Mouse (Mus musculus): ENCODE data around the gene Rab11fip4.

Gene Rab11fip4

DNA sequence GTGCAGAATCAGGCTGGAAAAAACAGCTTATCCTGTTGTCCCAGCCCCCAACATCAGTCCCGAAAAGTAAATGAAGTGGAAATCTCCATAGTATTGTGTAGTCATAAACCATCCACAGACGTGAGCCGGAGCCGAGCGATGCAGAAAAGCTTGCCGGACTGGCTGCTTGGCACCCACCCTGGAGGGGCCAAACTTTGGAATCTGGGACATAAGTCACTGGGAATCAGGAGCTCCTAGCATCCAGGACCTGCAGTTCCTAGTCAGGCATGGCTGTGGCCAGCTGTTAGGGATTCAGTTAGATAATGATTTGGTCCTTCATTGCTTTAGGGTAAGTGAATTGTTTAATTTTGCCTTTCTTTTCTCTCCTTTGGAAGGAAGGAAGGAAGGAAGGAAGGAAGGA lies 122.2 kb downstream of the Rab11fip4 start:
- no peak for DNase-seq (ENCODE audit: low spot score)

DNA sequence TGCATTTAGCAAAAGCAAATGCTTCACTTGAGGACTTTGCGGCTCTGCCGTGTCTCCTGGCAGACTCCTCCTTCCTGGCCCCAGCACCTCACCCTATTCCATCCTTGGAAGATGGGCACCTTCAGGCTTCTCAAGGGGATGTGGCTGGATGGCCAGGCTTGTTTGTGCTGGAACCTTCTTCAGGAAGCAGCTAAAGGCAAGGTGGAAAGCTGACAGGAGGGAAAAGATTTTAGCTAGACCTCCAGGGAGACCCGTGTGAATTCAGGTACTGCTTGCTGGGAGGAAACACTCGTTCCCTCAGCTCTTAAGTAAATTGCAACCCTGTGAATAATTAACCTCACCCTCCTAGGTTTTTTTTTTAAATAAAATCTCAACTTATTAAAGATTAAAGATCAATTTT lies 122.7 kb downstream of the Rab11fip4 start:
- no peak for DNase-seq (ENCODE audit: low spot score)

DNA sequence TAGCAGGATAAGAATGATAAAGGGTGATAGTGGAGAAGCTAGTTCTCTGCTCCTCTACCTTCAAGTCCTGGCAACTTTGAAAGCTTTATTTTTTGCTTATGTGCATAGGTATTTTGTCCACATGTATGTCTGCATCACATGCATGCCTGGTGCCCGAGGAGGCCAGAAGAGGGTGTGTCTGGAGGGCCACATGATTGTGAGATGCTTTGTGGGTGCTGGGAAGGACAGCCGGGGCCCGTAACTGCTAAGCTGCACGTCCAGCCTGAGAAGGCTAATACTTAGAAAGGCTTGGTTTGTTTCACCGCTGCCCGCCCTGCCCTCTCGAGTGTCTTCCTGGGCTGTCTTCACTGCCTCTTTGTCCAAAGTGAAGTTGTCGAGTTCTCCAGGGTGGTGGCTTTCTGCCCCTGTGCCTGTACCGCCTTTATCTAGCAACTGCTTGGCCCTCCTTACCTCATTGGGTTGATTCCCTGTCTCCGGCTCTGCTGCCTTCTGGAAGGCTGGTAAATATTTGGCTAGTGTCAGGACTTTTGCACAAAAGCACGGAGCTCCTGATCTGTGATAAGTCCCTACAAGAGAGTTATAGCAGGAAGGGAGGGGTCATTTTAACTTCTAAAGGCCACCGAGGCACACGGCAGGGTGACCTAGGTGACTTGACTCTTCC lies 123.2 kb downstream of the Rab11fip4 start:
- DNase-seq (ENCODE audit: low spot score) = no peak

DNA sequence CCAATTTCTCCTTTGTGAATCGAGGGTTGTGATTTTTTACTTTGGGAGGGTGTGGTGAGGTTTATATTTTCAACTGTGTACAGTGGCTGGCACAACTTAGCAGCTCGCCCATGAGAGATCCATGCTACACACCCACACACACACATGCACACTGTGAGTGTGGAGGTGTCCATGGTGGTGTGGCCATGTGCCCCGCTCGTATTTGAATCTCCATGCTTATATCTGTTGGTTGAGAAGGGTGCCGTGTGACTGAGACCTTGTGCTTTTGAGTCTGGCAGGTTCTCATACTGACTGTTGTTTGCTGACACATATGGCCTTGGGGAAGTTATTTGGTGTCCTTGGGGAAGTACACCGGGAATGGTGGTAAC lies 123.7 kb downstream of the Rab11fip4 start:
- DNase-seq (ENCODE audit: low spot score) = no peak

DNA sequence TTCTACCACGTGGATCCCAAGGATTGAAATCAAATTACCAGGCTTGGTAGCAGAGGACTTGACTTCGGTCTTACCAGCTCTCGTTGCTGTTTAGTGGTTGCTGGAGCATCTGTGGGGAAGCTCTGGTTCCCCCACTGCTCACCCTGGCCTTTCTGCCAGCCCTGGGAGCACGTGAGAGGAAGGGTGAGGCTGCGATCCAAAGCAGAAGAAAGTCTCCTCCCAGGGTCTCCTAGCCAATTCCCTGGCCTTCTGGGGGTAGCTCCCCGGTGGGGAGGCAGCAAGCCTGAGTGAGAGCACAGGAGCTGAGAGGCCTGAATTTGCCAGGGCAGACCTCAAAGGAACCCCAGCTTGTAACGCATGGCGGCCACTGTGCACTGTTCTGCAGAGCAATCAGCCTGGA lies 124.3 kb downstream of the Rab11fip4 start:
- no peak for DNase-seq (ENCODE audit: low spot score)

DNA sequence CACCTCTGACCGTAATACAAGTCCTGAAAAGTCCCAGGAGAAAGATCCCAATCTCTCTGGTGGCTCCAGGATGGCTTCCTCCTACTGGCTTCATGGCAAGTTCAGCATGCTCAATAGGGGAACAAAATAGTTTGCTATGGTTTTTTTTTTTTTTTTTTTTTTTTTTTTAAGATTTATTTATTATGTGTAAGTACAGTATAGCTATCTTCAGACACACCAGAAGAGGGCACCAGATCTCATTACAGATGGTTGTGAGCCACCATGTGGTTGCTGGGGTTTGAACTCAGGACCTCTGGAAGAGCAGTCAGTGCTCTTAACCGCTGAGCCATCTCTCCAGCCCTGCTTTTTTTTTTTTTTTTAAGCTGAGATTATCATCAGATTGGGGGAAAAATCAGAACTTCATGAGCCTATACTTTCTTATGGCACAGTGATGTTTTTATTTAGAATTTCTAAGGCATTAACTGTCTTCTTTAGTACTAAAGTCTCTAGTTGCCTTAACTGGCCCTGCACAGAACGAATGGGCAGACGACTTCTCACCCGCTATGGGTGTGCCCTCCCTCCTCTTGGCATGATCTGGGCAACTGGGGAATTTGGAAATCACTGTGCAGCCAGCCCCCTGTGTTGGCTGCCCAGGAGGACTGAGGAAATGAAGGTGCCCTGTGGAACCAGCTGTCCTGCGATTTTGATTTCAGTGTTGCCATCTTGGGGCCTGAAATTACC lies 124.9 kb downstream of the Rab11fip4 start:
- no peak for DNase-seq (ENCODE audit: low spot score)

DNA sequence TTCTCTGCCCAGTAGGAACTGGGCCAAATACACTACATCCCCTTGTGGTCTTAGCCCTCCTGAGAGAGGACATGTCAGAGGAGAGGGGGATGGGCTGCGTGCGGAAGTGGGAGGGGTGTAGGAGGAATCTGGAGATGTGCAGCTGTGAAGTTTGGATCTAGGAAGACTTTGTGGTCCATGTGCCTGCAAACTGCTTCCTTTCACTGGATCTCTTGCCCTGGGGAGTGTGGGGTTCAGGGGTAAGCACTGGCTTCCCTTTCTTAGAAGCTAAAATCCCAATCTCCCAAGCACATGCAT lies 125.4 kb downstream of the Rab11fip4 start:
- no peak for DNase-seq (ENCODE audit: low spot score)

DNA sequence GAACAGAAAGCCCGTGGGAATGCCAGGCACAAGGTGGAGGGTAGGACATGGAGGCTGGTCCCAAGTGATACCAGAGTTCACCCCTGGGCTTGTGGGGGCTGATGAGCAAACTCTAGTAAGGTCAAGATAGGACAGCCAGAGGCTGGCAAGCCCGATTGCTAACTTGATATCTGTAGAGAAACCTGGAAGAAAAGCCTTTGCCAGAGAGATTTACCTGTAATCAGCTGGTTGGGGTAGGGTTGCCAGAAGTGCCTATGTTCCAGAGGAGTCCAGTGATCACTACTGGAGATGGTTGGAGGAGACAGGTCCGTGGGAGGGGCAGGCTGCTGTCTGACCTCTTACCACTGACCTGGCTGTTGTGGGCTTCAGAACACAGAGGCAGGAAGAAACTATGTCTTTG lies 126.3 kb downstream of the Rab11fip4 start:
- DNase-seq (ENCODE audit: low spot score) = no peak

DNA sequence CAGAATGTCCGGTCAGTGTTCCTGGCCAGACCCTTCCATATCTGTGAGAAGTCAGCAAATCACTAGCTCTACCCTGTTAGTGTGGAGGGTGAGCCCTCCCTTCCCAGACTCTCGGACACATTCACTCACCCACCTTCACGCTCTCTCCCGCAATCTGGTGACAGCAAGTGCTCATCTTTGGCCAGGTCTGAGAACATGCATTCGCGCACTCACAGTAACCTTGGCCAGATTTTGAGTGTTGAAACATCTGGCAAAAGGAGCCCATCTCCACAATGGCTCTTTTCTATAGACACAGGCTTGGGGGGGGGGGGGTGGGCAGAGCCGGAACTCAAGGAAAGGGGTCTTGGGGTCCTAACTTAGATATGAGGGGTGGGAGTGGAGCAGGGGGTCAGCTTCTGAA lies 126.8 kb downstream of the Rab11fip4 start:
- DNase-seq (ENCODE audit: low spot score) = no peak

DNA sequence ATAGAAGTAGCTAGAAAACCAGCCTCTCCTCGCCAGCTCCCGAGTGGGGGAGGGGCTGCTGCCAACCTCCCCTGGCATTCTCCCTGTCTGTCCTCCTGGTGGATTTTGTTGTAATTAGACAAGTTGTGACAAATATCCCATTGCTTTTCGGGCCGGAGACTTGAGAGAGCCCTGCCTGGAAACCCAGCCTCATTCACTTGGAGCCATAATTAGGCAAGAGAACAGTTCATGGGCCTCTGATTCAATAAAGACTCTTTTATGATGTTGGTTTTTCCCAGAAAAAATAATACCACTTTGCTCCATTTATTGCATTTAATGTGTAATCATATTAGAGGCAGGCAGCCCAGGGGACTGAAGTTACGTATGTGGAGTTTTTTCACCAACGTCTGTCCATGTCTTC lies 127.2 kb downstream of the Rab11fip4 start:
- DNase-seq (ENCODE audit: low spot score) = no peak

DNA sequence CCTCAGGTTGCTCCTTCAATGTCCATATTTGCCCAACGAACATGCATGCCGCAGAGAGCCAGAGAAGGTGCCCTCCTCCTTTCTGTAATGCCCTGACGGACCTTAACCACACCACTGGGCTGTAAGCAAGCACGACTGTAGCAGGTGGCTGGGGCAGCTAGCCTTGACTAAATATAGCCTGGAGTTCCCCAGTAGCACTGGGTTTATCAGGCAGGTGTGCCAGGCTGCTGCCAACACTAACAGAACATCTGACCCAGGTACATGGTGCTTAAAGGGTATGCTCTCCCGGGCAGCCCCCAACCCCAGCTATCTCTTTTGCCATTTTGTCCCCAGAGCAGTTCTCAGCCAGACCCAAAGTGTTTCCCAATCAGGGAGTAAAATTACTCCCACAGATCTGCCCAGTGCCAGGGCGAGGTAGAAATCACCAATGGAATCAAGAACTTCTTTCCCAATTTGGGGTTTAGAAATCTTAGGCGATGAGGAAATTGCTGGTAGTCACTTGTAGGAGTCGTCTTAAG lies 127.9 kb downstream of the Rab11fip4 start:
- no peak for DNase-seq (ENCODE audit: low spot score)

DNA sequence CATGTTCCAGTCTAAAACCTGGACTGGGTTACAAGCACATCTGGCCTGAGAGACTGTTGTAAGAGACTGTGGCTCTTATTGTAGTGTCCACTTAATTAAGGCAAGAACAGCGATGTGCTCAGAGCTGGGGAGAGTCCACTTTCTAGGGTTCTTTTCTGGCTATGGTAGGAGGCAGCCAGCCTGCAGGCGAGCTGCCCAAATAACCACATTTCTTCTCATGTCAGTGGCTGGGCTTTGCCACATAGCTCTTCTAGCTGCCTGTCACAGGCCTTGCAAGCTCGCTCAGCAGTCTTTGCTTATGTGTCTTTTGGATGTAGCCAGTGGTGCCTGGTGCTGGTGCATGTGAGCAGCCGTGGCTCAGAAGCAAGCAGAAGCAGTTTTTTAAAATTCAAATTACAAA lies 129.7 kb downstream of the Rab11fip4 start:
- DNase-seq (ENCODE audit: low spot score) = no peak

DNA sequence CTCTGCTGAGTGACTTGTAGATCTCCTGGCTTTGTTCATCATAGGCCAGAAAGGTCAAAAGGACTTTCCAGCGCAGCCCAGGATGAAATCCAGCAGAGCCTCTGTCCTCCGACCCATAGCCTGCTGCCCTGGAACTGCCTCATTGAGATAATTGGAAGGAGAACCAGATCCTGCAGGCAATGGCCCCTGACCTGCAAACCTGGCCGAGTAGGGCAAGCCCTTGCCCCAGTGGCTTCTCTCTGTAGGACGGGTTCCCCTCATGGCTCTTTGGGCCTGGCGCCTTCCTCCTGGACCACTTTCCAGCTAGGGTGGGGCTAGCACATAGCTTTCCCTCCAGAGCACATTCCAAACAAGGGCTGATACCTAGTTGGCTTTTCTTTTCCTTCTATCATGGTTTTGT lies 131.8 kb downstream of the Rab11fip4 start:
- no peak for DNase-seq (ENCODE audit: low spot score)

DNA sequence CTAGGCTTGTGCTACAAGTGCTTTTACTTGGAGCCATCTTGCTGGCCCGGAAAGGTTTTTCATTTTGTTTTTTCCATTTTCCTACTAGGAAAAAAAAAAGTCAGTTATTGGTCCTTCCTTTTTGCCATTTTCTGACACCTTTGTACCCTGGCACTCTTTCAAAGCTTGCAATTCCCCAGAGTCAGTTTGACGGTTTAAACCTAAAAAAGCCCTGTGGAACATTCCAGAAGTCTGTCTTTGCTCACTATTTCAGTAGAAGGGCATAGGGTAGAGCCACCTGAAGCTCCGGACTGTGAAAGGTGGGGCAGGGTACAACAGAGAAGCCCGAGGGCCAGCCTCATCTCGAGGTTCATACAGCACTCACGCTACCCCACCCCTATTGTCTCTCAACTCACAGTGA lies 134.0 kb downstream of the Rab11fip4 start:
- no peak for DNase-seq (ENCODE audit: low spot score)

DNA sequence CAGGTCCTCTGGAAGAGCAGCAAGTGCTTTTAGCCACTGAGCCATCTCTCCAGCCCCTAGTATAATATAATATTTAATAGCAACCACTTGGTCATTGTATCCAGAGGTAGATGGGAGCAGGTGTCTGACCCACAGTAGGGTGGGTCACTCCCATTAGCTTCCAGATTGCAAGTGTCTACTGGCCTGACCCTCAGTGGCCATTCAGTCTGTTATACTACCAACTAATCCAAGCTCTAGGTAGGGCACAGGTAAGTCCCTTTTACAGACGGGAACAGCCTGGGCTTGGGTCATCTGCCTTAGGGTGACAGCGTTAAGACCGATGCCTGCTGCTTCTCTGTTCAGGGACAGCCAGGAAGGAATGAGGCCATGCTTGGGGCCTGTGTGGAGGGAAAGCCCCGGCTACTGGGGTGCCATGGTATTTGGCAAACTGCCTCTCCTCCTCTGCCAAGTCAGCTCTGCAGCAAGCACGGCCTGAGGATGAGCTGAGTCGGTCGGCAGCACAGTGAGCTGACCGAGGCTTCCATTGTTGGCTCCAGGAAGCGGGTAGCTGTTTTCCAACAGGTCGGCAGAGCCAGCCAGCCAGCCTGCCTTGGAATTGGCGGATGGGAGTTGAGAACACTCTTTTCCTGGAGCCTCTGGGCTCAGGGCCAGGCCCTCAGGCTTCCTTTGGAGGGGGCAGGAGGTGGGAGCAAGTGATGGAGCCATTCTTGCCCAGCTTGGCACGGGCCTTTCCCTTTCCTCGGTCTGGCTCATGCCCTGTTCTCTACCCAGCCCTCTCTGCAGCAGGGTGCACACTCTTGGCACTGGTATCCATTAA lies 138.4 kb downstream of the Rab11fip4 start:
- peak; percentile 50 for DNase-seq (ENCODE audit: low spot score)

DNA sequence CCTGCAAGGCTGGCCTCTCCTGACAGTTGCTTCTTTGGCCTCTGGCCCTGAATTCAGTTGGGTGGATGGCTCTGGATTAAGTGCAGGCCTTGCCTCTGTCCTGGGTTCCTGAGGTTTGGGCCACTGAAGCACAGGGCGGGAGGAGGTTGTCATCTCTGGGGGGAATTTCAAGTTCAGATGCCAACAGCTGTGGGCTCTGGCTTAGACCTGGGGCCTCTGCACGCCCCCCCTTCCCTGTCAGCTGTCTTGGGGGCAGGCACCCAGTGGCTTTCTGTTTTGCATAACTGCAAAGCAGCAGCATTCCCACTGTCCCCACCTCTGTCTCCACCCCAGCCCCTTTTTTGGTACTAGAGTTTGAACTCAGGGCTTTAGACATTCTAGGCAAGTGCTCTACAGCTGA lies 139.4 kb downstream of the Rab11fip4 start:
- DNase-seq (ENCODE audit: low spot score) = no peak

DNA sequence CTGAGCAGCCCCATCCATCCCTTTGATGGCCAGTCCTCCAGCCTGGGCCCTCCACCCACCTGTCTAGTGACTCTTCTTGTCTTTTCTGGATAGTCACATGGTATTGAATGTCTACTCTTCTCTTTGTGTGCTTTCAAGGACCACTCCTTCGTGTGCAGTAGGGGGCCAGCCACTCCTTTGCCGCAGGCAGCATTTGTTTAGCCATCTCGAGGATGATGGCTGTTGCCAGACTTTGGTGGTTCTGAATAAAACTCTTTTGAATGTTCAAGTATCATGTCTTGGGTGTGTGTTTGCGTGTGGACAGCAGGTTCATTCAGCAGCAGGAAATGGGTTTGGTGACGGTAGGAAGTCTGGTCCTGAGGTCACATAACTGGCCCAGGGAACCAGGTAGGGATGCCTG lies 140.5 kb downstream of the Rab11fip4 start:
- no peak for DNase-seq (ENCODE audit: low spot score)

DNA sequence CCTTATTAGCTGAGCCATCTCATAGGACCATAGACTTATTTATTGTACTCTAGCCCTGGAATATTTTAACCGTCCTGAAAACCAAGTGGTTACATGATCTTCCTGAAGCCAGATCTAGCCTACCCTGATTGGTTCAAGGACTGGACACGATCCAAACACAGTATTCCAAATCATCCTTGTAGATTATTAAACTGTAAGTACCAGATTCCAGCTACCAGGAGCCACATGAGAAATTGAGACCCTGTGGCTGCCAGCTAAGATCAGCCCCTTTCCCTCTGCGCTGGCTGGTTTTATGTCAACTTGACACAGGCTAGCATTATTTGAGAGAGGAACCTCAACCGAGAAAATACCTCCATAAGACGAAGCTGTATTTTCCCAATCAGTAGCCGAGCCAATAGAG lies 142.0 kb downstream of the Rab11fip4 start:
- no peak for DNase-seq (ENCODE audit: low spot score)

DNA sequence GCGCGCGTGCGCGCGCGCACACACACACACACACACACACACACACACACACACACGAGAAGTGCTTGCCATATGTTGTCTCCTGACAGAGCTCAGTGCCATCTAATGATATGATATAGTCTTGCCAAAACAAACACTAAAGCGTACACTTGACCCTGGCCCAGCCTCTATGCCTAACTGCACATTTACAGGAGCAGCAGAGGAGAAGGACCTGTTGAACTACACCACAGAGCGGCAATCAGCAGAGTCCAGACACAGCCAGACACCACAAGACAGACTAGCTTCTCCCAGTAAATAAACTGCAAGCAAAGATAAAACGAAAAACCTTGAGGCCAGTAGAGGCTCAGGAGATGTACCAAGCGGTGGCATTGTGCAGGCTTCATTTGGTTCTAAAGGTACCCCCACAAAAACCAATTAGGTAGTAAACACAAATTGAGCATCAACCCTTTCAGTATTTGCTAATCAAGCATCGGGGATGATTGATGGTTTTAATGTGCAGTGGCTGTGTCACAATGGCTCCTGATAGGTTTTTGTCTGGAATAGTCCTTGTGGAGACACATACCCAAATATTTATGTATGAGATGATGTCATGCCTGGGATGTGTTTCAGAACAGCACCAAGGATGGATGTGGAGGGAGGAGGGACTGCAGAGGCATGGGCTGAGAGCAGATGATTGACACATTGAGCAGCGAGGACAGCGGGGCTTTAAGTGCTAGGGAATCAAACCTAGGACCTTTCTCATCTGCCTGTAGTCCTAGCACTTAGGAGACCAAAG lies 145.4 kb downstream of the Rab11fip4 start:
- DNase-seq (ENCODE audit: low spot score) = no peak

DNA sequence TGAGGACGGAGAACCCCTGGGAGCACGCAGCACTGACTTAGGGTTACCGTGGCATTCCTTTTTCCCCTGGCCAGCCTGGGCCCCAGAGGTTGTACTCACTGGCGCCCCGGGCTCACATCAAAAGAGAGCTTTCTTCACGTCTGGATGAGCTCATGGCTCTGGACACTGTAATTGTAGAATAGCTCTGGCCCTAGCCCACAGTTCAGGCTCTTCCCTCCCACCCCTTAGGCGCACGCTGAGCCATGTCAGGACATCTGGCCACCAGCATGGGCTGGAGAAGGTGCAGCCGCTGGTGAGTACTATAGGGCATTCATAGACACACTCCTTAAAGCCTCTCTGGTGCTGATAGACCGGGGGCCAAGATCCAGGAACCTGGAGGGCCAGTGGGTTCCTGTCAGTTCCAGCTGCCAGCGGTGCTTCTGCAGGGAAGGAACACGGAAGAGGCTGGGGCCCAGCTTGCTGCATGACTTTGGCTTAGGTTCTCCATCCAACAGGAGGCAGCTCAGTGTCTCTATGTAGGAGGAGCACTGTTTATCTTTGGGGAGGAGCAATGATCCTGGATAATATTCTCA lies 146.2 kb downstream of the Rab11fip4 start:
- no peak for DNase-seq (ENCODE audit: low spot score)

DNA sequence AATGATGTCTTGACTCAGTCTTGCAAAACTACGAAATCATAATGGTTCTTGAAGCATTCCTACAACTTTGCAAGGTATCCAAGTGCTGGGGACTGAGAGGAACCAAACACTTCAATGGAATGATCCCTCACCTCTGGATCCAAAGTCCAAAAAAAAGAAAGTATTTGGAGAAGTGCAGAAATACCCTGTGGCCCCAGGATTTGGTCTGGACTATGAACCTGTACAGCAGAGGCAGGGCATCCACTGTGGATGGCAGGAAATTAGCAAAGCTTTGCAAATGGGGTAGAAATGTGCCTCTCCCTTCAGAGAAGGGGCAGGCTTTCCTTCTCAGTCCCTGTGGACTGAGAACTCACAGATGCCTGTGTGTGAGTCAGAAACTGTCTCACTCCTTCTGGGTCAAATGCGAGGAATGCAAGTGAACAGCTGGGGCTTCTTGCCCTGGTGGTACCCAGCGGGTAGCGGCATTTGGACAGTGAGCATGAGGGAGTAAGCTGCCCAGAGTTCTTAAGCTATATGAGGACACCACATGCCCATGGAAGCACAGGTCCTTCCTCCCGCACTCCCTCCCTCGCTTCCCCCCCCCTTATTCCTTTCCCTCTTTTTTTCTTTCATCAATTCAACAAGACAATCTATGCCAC lies 147.0 kb downstream of the Rab11fip4 start:
- no peak for DNase-seq (ENCODE audit: low spot score)
